Mouse (Mus musculus) liver, postnatal 0 days (tissue): ENCODE data around the gene Ccl25.
"Not testable (repeated sequence)": the region's sequence is repeated elsewhere in the genome, so short reads cannot be mapped to it uniquely, and the experiment has no call there.

Source experiments
- CTCF ChIP-seq: sonication (generic); IDR thresholded peaks from 2 replicates; pipeline ENCODE4 v1.5.1; 2016; ENCODE audit warnings: antibody characterized with exemption, low read depth
- EP300 ChIP-seq: IDR thresholded peaks from 2 replicates; pipeline ENCODE4 v1.6.1; 2016; ENCODE audit warnings: antibody characterized with exemption, low read depth, mild to moderate bottlenecking

GRCm38 (mm10) chr8:4408425-4408824 is 83.4 kb downstream of the Ccl25 start:
- TF ChIP-seq CTCF, EP300: not testable (repeated sequence)
